Mouse (Mus musculus) common myeloid progenitor, adult 5-6 weeks (primary cell): ENCODE results near the gene Vps11. TPM values are rescaled to one million over a fixed set of nuclear protein-coding genes. Genes with fewer than 3 reads are reported as not detected.
"Not testable (repeated sequence)": the region's sequence is repeated elsewhere in the genome, so short reads cannot be mapped to it uniquely, and the experiment has no call there.

Experiments used
- ATAC-seq: replicated peaks from 2 replicates; pipeline ENCODE4 v1.8.0; 2016; ENCODE audit warnings: low read depth, mild to moderate bottlenecking, moderate TSS enrichment, inconsistent platforms; ENCODE audit not compliant: poor library complexity, severe bottlenecking
- total RNA-seq: library from RNA; stranded (forward); fragments of 200-1000, 187-1606 nt; gene quantifications from 2 replicates; pipeline ENCODE4 v1.2.3, GENCODE M21; 2017

Gene Vps11
- total RNA-seq, 1 experiment from 2014 or later: 16.9 TPM

DNA sequence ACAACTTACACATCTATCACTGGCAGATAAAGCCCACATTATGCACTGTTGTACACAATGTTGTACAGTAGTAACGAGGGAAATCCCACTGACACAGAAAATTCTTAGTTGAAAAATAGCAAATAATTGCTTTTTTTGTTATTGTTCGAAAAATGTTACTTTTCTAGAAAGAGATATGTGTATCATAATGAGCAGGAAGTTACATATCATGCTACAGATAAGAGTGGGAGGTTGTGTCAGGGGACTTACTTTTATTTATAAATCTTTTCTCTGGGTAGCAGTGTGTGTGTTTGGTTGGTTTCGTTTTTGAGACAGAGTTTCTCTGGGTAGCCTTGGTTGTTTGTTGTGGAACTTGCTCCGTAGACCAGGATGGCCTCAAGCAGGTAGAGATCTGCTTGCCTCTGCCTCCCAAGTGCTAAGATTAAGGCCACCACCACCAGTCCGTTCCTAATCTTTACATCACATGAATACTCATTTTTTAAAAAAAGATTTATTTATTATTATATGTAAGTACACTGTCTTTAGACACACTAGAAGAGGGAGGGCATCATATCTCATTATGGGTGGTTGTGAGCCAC, 16.8 kb upstream of the Vps11 start:
- no peak for ATAC-seq

DNA sequence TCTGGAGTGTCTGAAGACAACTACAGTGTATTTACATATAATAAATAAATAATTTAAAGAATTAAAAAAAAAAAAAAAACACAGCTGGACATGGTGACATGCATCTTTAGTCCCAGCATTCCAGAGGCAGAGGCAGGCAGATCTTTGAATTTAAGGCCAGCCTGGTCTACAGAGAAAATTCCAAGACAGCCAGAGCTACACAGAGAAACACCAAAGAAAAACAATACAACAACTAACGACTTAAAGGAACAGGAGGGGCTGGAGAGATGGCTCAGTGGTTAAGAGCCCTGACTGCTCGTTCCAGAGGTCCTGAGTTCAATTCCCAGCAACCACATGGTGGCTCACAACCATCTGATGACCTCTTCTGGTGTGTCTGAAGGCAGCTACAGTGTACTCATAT, 15.9 kb upstream of the Vps11 start:
- not testable (repeated sequence) for ATAC-seq

DNA sequence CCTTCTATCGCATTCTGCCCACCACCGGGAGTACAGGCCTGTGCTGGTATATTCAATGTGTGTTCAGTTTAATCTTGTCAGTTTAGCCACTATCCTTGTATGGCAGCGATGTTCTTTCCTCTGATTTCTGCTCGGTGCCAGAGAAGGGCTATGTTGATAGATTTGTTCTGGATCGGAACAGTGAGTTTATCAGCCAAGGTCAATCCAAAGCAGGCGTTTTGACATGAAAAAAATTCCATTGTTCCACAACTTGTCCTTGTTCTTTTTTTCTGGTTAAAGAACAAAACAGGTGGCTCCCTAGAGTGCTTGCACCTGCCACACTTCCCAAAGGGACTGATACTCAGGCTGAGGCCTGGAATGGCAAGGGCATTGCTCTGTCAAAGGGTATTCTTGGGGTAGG, 14.7 kb upstream of the Vps11 start:
- ATAC-seq: no peak

DNA sequence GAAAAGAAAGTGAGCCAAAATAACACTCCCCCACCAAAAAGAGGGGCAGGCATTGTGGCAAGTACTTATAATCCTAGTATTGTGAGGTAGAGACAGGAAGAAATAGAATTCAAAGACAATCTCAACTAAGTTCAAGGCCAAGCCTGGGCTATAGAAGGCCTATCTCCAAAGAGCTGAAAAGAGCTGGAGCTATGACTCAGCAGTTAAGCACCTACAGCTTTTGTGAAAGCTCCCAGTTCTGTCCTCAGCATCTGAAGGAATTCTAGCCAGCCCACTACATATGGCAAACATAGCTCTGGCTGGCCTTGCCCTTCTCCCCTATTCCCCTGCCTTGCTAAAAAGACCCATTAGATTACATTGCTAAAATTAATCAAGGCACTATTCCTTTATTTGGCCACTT, 11.9 kb upstream of the Vps11 start:
- no peak for ATAC-seq

DNA sequence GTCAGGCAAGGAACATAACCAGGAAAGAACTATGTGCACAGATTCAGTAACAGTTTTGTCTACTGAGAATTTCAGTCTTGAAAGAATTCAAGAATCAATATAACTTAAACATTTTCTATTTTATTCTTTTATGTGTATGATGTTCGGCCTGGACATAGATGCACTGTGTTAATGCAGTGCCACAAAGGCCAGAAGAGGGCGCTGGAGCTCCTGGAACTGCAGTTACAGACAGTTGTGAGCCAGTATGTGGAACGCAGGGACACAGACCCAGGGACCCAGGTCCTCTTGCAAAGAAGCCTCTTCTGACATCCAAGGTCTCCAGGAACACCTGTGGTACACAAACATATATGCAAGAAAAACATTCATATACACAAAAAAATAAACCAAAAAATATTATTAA, 3.0 kb upstream of the Vps11 start:
- no peak for ATAC-seq

DNA sequence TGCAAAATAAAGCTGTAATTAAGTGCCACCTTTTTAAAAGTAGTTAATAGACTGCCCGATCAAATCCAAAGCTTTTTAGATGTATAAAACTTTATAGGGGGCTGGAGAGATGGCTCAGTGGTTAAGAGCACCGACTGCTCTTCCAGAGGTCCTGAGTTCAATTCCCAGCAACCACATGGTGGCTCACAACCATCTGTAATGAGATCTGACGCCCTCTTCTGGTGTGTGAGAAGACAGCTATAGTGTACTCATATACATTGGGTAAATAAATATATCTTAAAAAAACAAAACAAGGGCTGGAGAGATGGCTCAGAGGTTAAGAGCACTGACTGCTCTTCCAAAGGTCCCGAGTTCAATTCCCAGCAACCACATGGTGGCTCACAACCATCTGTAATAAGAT, 461 bp upstream of the Vps11 start:
- not testable (repeated sequence) for ATAC-seq

DNA sequence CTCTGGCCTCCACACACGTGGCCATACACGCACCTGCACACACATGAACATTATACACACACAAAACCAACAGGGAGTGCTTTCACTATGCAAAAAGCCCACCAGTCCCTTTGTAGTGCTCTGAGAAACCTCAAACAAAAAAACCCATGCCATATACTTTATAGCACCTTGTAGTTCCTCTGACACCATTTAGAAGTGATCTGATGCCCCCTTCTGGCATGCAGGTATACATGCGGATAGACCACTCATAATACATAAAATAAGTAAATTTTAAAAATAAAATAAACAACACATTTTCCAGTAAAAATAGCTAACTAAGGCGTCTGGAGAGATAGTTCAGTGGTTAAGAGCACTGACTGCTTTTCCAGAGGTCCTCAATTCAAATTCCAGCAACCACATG, 4.3 kb downstream of the Vps11 start:
- ATAC-seq: peak; percentile 64

DNA sequence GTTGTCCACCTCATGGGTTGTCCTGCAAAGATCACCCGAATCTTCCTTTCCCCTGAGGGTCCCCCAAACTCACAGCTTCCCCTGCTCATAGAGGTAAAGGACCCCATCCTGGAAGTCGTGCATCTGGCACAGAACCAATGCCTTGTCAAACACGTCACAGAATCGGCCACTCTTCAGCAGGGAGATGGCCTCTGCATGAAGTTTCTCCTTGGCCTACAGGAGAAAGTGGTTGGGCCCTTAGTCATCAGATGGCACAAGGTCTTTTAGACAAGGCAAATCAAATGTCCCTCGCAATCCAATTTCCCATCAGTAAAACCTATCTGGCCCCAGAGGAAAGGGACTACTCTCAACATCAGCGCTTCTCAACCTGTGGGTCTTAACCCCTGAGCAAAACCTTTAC, 8.3 kb downstream of the Vps11 start:
- ATAC-seq: no peak

DNA sequence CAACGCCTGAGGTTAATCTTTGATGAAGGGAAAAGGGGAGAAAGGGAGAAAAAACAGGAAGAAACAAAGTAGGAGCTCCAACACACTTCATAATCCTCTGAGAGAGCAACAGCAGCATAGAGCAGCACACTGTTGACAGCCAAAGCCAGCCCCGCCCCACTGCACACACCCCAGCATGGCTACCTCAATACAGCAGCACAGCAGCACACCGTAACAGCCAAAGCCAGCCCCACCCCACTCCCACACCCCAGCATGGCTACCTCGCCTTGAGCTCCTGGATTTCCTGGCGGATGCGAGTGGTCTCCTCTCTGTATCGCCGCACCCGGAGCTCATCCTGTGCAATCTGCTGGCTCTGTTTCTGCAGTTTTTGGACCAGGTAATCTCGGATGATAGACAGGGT, 9.1 kb downstream of the Vps11 start:
- ATAC-seq: no peak

DNA sequence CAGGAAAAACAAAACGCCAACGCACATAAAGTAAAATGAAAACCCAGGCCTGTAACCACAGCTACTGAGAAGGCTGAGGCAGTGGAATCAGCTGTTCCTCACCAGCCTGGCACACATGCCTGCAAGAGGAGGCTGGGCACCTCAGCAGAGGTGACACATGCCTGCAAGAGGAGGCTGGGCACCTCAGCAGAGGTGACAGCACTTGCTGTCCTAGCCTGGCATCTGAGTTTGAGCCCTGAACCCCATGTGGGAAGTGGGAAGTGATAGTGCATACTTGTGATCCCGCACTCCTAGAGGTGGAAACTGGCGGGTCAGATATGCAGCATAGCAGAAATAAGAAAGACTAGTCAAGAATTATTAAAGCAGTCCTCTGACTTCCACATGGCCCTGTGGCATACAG, 10.1 kb downstream of the Vps11 start:
- ATAC-seq: no peak

DNA sequence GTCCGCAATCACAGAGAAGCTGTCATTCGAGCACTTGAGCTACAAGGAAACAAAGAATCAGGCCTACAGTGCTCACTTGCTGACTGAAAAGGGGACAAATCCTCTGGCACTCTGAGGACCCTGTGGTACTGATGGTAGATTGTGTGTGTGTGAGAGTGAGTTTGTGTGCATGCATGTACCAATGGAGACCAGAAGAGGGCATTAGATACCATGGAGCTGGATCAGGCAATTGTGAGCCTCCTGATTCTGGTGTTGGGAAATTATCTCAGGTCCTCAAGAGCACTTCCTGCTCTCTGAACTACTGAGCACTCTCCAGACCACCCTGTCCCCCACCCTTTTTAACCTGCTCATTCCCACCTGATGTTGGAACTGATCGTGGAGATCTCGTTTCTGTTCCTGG, 12.9 kb downstream of the Vps11 start:
- ATAC-seq: no peak

DNA sequence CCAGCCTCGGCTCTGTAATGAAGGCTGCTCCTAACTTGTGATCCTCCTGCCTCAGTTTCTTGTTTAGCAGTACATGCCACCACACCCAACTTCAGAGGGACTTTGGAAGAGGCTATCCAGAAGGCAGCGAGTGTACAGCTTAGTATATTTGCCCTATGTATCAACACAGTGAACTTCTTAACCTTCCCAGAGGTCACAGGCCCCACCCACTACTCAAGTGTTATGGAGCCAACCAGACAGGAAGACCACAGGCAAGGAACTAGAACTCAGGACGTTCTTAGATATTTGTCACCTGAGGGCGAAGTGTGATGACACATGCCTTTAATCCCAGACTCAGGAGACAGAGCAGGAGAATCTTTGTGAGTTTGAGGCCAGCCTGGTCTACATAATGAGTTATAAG, 13.8 kb downstream of the Vps11 start:
- no peak for ATAC-seq

DNA sequence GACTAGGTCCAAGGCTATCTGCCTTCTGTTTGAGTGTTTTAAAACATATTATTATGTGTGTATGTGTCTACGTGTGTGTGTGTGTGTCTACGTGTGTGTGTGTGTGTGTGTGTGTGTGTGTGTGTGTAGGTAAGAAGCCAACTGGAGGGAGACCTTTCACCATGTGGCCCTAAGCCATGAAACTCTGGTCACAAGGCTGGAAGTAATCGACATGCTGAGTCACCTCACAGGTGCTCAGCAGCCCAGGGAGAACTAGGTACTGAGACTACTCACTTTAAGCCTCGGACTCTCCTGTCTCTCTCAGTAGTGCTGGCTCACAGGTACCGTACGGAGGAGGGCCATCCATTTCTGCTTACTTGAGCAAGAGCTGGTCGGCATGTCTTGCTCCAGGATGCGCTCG, 14.3 kb downstream of the Vps11 start:
- ATAC-seq: no peak

DNA sequence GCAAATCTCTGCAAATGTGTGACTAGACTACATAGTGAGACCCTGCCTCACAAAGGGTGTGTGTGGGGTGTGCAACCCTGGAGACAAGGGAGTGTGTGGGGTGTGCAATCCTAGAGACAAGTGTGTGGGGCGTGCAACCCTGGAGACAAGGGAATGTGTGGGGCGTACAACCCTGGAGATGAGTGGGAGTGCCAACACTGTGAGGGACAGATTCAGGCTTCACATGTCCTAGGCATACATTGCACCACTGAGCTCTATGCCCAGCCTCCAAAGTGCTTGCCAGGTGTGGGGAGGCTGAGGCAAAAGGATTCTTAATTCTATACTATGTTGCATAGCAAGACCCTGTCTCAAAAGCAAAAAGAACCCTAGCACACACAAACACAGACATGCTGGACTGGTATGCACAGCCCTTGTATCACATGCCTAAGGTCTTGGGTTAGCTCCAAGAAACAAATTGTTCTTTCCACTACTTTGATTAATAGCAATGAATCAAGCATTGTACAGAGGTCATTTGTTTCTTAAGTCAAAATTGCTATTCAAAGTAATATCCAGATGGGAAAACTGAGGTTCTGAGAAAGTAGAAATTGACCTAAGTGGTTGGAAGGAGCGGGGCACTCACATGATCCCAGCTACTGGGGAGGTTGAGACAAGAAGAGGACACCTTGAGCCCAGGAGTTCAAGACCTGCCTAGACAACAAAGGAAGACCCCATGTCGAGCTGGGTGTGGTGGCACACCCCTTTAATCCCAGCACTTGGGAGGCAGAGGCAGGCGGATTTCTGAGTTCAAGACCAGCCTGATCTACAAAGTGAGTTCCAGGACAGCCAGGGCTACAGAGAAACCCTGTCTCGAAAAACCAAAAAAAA, 15.7 kb downstream of the Vps11 start:
- no peak for ATAC-seq

DNA sequence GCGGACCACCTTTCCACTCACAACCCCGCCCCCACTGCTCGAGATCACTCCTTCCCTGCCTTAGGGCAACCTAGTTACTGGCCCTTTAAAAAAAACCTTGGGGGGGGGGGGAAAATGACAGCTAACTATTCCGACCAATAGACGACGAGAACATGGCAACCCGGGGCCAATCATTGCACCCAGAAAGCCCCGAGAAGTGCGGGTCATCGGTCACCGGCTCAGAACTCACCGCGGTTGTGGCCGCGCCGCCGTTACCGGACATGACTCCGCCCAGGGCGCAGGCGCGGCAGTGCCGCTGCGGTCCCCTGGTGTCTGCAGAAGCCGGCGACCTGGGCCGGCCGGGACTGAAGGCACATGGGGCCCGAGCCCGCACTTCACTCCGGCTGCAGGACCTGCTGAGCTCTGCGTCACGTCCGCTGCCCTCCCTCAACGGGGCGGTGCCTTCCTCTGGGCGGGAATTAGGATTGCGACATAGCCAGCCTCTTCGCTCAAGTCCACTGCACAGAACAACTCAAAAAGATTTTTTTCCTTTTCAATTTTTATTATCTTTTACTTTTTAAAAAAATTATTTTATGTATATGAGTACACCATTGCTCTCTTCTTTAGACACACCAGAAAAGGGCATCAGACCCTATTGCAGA, 17.6 kb downstream of the Vps11 start, which contains the start of gene Hmbs:
Gene Hmbs, minus strand, starts transcription at position 448 of the 641 bp plus-strand sequence.
- ATAC-seq: peak; percentile 79

DNA sequence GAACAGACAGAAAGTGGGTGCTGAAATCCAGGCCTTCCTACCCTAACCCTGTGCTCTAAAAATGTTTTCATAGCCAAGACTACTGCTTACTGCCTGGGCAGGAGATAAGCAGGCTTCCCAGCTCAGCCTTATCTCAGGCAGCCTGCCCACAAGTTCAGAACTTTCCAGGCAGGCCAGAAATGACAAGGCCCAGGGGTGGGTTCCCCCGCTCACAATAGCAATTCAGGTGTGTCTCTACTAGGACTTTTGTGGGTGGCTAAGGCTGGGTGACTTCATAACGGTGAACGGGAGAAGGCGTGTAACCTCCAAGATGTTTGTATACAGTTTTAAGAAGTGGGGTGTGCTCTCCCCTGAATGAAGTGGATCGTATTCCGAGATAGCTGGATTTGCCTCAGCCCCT, 18.2 kb downstream of the Vps11 start:
- ATAC-seq: peak; percentile 67

DNA sequence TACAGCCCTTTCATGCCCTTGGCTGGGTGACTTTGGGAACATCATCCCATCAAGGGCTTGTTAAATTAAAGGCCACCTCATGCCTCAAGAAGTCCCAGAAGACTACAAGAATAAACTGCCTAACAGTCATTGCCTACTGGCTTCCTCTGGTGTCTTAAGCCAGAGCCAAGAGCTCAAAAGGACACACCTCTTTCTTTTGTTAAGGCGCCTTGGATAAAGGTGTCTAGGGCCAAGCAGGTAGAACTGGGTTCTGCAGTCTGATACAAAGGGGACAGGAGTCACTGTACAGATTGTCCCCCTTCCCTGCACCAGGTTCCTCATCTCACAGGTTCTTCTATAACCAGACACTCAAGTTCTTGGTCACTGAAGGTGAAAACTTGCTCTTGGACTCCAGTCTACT, 18.9 kb downstream of the Vps11 start:
- no peak for ATAC-seq

DNA sequence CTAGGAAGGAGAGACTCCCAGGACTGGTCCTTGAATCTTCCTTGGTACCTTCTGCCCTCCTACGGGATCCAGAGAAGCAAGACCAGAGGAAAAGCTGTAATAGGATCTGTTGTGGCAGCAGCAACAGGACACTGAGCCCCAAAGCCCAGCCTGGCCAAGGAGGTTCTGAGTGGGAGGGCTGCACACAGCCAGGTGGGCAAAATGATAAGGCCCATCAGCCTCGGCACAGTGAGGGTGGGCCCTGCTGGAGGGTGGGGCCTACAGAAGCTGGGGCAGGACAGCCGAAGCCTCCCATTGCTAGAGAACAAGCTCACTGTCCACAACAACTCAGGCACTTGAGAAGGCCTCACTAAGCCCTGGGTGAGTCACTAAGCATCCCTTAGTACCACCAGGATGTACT, 19.3 kb downstream of the Vps11 start:
- no peak; the same call in 1 of the 2 replicates for ATAC-seq

DNA sequence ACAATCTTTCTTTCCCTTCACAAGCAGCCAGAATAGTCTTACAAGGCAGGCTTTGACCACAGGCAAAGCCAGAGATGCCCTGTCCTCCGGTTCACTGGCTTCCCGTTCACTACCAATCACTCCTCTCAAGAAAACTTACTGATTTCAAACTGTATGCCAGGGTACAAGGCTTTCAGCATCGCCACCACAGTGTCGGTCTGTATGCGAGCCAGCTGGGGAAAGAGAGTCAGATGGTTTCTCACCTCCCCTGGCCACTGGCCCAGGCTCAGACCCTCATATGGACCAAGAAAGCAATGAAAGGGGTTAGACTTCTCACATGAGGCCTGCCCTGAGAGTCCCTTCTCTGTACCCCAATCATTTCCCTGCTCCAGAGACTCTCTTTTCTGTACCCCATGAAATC, 20.0 kb downstream of the Vps11 start:
- ATAC-seq: no peak

DNA sequence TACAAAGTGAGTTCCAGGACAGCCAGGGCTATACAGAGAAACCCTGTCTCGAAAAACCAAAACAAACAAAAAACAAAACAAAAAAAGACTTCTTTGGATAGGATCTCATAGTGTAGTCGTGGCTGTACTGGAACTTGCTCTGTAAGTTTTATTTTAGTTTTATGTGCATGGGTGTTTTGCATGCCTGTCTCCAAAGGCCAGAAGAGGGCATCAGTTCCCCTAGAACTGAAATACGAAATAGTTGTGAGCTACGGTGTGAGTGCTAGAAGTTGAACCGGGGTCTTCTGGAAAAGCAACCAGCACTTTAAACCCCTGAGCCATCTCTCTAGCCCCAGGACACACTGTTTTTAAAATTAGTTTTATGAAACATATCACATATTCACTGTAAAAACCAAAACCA, 22.9 kb downstream of the Vps11 start:
- no peak for ATAC-seq

DNA sequence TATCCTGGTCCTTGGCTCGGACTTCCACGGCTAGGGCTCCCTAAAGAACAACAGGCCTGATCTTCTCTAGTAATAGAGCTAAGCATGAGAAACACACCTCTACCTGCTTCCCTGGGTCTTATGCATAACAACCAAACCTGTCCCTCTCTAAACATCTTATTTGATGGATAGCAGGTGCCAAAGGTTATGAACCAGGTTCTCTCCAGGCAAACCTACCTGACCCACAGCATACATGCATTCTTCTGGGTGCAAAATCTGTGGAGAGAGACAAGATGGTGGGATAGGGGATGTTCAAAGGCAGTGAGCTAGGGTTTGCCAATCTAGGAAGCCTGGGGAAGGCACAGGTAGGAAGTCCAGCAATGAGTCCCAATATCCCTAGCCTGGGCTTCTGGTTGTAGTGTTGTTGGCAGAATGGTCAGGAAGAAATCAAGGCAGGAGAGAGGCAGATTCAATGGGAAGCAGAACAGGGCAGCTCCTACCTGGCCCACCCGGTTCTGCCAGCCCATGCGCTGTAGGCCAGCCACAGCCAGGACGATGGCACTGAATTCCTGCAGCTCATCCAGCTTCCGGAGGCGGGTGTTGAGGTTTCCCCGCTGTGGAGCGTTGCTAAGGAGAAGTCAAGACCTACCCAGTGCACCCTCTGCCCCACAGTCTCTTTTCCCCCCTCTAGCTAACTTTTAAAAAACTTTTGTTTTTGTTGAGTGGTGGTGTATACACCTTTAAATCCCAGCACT, 23.9 kb downstream of the Vps11 start:
- no peak for ATAC-seq
